Mouse (Mus musculus) ZHBTc4 (cell line): ENCODE measurements at regions not wholly inside any gene's neighbourhood (a gene's known extent, or its start where the extent isn't known, plus 50 kb on each side); places are given as distances from the start of the nearest gene placed in this dataset.
"Not testable (repeated sequence)": the region's sequence is repeated elsewhere in the genome, so short reads cannot be mapped to it uniquely, and the experiment has no call there.

ENCODE experiments used
- DNase-seq: peaks from one replicate; pipeline ENCODE4 v3.0.0-alpha.2; 2011; ENCODE audit warnings: low read depth, low spot score

DNA sequence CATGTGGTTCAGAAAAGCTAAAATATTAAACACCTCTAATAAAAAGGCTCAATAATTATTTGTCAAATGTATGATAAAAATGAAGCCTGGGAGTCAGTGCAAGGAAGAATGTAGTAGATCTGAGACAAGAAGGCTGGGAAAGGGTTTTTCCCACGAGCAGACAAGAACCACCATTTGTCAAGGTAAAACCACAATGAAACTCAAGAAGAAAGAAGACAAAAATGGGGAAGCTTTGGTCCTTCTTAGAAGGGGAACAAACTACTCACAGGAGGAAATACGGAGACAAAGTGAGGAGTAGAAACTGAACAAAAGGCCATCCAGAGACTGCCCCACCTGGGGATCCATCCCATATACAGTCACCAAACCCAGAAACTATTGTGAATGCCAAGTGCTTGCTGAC lies 420.0 kb downstream of the Hs3st1 start:
- no peak for DNase-seq

DNA sequence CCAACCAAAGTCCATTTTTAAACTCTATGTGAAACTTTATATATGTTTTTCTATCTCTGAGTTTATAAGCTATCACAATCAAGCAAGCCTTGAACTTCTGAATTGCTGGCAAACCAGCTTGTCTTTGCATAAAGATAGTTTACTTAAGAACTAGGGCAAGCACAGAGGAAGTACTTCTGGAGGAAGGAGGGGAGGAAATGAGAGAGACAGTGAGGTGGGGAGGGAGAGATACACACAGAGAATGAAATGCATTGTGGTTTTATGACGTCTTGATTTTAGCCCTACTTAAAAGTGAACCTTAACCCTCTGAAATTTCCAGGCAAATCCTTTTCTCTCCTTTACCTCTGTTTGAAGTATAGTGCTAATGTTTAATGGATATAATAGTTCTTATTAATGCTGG lies 421.0 kb downstream of the Hs3st1 start:
- DNase-seq = no peak

DNA sequence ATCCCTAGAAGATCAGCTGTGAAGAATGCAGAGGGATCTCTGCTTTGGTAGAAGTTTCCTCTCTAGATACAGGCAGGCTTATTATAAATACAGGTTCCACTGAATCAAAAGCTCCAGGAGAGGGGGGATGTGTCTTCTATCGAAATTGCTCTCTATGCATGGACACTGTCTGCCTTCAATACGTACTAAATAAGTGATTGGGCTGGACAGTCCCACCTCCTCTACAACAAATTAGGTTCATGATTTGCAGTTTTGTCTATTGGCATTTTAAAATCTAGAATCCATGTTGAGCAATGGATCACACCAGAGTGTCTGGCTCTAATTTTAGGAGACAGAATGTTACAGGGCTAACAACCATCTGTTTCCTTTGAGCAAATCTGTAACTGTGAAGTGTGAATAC lies 429.9 kb downstream of the Hs3st1 start:
- no peak for DNase-seq

DNA sequence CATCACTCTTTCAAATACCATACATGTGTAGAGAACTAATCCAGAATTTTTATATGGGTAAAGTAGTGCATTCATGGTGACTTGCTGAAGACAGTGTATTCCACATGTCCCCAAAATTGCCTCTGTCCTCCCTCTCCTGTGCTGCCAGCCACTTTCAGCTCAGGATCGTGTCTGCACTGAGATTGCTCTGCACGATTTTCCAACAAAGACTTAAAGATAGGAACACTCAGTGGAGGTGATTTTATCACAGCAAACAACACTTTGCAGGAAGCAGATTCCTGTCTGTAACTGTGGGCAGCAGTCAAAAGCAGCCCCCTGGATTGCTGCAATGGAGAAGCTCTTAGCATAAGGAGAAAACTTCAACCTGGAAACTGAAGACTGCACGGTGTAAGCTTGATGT lies 438.8 kb downstream of the Hs3st1 start:
- DNase-seq = no peak

DNA sequence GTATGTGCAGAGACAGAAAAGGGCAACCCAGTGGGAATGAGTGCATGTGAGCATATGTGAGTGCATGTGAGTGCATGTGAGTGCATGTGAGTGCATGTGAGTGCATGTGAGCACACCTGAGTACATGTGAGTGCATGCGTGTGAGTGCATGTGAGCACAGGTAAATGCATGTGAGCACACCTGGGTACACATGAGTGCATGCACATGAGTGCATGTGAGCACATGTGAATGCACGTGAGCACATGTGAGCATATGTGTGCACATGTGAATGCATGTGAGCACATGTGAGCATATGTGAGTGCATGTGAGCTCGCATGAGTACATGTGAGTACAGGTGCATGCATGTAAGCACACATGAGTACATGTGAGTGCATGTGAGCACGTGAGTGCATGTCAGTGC lies 434.6 kb upstream of the Clnk start:
- no peak for DNase-seq

DNA sequence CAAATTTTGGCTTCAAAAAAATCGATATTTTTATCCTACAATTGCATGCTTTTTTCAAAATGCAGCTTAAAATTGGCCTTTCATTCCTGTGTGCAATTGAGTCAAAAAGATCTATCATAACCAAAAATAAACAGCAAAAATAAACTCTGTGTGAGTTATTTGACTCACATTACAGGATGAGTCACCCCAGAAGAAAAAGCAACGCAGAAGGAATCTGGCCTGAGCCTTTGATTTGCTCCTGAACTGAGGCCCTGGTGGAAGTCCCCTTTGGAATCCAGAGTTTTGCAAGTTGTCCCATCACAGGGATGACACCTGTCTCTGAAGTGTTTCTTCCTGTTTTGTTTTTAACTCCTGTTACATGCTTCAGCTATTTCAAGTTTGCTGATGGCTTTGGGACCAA lies 429.2 kb upstream of the Clnk start:
- DNase-seq = no peak

DNA sequence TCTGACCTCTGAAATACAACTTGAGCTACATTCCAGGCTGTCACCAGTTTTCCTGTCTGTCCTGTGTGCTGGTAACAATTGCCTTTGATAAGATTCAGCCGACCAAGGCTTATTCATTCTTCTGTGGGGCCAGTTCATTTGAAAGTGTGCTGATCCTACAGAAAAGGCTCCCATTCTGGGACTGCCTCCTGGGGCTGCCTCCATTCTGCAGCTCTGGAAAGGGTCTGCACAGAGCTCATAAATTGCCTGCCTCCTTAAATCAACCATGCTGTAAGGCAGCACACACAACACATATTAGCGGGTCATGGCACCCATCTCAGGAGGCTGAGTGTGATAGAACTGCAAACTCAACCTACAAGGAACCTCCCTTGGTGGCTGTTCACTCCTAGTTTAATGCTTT lies 416.2 kb upstream of the Clnk start:
- no peak for DNase-seq

DNA sequence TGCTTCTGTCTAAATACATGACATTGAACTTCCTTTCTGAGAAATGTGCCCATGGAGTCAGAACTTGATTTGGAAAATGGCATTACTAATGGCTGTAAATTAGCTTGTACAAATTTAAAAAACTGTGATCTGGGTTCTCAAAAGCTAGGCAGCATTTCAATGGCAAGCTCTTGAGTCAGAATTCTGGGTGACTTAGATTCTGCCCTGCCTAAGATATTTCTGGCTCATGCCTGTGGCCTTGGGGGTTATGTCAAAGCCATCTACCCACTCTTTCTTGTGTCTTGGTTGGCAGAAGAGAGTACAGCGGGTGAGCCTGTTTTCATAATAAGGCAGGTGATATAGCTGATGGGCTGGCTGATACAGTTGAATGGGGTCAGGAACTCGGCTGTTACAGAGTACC lies 404.4 kb upstream of the Clnk start:
- DNase-seq = no peak

DNA sequence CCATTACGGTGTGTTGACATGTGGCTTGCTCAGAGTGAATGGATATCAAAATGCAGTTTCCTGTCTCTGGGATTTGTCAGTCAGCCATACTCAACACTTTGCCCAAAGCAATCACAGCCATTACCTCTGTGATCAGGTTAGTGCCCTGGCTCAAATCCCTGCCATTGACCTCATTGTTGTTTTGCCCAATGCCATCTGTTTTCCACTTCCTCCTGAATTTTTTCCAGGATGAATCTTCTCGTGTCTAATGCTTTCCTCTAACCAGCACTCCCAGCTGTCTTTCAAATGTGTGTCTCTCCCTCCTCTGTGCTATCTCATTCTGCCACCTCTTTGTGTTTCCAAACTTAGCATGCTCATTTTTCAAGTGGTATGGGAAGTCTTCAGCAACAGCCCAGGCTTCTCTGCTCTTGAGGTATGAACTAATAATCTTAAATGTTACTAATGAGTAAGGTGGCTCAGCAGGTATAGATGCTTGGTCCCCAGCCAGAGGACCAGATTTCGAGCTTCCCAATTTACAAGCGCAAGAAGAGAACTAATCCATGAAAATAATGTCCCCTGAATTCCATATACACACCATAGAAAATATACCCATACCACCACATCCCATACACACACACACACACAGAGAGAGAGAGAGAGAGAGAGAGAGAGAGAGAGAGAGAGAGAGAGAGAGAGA lies 397.2 kb upstream of the Clnk start:
- no peak for DNase-seq

DNA sequence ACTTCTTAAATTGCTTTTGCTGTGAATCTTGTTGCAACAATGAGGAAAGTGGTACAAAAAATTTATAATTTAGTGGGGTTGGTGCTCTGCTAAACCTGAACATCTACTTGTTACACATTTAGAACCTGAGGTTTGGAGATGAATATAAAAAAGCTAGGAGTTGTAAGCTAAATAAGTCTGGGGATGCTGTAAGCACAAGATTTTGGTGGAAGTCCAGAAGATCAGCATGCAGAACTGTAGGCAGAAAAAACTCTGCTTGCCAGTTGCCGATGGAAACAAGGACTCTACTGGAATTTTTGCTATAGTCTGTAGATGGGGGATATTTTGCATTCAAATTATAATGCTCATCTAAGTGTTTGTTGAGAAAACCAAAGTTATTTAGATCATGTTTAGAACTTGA lies 390.5 kb upstream of the Clnk start:
- no peak for DNase-seq

DNA sequence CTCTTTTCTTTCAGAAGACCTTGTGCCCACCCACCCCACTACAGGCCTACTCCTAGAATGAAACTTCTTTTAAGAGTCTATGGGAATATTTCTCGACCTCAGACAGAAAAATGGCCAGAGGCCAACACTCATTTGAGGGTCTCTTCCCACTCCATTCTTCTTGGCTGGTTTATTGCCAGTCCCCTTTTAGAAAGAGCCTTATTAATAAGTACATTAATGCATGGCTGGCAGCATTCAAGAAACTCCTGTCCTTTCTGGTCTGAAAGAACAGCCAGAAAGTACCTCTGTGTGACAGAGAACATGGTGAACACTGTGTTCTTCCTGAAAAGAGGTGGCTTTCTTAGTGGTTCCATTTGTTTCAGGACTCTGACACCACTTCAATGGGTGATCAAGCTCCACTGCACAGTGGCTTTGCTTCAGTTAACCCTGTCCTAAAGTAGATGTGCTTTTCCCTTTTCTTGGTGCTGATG lies 384.1 kb upstream of the Clnk start:
- DNase-seq = no peak

DNA sequence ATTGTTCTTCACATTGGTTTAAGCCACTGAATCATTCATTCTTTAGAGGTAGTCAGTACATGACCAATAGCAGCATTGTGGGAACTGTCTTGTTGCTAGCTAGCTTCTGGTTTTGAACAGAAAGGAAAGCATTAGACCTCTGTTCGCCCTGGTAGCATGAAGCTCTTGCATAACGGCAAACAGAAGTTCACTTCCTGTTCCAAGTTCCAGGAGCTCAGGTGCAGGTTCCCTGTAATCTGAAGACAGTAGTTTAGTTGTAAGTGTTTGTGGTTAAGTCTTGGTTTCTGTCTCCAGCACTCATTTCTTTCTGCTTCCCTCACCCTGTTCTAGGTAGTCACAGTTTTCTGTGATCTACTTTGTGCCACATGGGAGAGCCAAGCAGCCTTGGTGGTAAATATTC lies 381.1 kb upstream of the Clnk start:
- no peak for DNase-seq

DNA sequence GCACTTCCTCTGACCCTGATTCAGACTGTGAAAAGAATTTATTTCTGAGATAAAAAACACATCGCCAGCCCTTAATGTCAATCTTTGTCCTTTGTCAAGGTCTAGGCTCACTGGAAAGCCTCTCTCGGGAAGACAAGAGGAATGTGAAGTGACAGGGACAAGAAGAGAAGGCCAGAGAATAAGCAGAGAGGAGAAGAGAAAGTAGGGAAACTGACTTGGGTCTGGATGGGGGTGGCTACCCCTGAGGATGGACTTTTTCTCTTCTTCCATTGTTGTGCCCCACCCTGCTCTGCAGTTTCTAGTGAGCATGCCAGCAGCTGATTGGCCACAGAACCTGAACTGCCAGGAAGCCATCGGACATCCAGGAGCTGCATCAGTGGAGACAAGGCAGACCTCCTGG lies 375.6 kb upstream of the Clnk start:
- DNase-seq = no peak

DNA sequence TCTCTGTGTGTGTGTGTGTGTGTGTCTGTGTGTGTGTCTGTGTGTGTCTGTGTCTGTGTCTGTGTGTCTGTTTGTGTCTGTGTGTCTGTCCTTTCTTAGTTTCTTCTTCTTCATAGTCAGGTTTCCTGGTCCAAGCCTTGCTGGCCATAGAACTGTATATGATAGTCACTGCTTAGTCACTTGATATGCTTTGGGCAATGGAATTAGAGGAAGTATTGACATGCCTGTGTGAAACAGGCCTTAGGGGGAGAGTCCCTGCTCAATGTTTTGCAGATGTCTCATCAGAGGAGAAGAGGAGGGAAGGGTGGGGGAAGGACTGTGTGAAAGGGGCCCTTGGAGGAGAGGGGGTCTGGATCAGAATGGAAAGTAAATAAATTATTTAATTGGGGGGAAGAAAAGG lies 374.4 kb upstream of the Clnk start:
- no peak for DNase-seq

DNA sequence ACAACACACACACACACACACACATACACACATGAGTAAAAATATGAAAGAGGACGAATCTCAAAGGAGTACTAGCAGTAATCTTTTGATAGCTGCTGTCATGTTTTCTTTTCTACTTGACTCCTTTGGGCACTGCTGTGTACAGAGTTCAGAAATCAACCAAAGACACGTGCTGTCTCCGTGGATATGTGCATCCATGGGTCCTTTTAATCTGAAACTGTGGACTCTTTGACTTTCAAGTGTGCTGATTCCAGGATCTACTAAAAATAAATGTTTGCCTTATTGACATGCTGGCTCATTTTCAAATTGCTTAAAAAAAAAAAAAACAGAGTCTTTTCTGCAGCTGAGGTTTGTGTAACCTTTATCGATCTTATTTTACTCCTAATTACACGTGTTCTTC lies 343.1 kb upstream of the Clnk start:
- no peak for DNase-seq

DNA sequence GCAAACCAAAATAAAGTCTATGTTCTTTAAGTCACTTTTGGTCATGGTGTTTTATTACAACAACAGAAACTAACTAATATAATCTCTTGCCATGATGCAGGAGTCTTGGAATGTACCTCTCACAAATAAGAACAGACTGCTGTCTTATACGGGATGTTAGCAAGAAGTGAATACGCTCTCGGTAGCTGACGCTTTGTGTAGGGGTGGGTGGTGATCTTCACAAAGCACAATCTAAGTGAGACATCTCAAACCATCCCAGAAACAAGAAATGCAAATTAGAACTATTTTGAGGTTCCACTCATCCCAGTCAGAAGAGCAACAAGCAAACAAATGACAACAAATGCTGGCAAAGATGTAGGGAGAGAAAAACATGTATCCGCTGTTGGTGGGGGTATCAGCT lies 339.7 kb upstream of the Clnk start:
- no peak for DNase-seq

DNA sequence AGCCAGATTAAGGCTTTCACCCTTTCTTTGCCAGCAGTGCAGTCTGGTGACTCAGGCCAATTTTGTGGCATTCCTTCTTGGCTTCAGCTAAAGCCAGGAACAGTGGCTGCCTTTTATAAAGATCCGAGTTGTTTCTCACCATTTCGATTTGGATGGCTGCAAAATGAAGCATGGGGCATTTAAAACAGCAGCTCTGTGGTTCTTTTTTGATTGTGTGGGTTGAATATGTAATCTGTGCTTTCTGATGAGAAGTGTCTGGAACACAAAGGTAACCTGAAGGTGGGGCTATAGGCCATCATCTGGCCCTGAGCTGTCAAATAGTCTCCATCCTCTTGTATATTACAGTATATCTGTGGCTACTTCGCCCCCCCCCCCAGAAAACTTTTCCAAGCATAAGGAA lies 338.4 kb upstream of the Clnk start:
- no peak for DNase-seq

DNA sequence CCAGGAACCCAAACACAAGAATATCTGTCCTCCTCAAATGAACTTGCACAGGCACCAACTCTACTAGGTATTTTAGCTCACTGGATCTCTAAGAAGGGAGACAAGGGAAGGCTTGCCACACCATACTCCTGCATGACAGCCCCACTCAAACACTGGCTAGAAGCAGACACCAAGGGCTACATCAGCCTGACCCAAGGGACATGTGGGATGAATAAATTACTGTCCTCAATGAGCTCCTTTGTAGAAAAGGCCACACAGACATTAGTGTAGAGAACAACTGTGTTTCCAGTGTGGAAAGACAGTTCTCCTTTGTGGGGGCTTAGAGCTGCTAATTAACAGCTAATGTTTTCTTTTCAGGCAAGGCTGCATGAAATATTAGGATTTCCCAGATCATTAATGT lies 335.9 kb upstream of the Clnk start:
- no peak for DNase-seq

DNA sequence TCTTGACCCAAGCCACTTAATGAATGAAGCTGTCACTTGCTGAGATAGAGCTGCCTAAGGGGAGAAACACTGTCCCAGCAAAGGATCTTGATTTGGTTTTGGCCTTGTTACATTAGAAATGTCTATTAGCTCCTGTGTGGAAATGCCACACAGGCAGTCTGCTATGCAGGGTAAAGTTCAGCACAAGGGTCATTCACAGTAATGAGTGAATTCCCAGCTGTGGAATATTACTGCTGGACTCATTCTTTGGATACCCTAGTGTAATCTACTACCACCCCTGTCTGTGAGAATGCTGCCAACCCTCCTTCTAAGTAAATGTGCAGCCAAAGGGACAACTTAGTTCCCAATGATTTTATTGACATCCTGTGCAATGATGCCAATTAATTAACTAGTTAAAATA lies 322.2 kb upstream of the Clnk start:
- DNase-seq = no peak

DNA sequence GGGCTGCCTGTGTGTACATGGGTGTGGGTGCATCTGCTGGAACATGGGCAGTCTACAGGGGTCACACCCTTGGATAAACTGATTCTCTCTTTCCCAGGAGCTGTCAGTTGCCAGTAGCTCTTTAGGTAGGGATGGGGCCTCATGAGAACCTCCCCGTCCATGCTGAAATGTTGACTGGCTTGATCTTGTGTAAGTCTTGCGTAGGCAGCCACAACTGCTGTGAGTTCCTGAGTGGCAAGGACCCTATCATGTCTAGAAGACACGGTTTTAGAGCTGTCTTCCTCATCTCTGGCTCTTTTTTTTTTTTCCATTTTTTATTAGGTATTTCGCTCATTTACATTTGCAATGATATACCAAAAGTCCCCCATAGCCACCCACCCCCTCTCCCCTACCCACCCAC lies 314.5 kb upstream of the Clnk start:
- not testable (repeated sequence) for DNase-seq

DNA sequence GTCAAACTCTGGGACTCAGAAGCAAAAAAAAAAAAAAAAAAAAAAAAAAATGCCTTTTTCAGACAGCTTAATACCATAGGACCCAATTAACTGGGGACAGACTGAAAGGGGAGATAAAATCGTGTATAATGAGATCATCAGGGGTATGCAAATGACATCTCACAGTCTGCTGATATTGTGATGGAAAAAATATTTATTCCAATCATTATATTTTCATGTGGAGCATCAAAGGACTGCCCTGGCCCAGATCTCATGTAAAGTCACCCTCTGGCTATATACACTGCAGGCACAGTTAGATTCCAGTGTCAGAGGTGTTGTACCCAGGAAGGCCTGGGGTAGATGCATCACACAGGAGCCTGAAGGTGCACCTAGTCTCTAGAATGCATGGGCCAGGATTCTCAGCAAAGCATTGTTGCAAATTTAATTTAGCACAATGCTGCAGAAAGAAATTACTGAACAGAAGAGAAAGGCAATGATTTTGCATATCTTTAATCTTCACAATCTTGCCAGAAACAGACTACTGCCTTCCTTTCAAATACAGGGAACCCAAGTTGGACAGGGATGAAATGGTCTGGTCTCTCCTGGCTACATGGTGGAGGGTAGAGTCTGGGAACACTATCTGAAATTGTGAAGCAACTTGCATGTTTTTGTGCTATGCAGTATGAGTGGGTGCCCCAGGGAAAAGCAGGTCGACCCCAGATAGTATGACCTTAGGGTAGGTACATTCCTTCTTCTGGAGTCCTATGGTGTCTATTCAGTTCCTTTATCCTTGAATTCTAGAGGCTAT lies 305.2 kb upstream of the Clnk start:
- DNase-seq = no peak

DNA sequence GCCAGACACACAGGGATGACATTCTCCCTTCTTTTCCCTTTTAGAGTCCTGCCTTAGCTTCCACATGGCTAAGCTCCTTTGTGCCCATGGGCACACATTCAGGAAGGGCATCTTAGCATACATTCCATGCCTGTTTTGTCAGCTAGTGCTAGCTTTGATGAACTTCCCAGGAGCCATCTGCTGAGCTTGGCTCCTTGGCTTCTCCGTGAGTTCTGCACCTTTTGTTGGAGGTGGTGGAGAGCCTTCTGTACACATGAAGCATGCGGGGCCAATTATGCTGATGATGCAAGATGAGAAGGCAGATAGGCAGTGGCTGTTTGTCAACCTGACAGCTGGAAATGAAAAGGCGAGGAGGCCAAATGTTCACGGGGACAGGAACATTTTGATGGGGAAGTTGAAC lies 304.4 kb upstream of the Clnk start:
- no peak for DNase-seq

DNA sequence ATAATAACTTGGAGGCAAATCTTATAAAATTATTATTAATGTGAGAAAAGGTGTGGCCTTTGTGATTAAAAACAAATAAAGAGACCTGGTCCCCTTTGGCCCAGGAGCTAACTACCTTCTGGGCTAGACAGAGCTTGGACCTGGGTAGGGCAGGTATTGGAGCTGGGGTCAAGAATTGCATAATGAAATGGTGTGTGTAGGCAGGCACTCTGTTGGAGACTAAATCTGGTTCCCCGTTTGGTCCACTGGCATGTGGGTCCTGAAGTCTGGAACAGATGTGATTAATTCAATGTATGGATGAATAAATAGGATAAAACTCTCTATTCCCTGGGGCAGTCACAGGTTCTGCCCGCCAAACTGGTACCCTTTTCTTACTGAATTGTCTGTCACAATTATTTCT lies 301.3 kb upstream of the Clnk start:
- no peak for DNase-seq

DNA sequence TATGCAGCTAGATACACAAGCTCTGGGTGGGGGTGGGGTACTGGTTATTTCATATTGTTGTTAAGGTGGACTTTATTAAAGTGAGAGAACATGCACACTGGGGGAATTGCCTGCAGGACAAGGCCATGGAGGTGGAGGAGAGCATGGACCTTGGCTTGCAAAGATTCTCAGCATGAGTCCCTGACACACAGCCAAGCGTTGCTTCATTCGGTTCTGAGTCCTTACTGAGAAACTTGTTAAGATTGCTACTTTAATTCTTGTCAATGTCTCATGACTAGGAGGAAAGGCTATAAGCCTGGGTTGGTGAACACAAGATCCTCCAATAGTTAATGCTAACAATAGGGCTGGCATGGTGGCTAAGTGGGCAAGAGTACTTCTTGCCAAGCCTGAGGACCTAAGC lies 300.3 kb upstream of the Clnk start:
- DNase-seq = no peak
